Mouse (Mus musculus): ENCODE data around the gene Scamp4. TPM values are rescaled to one million over a fixed set of nuclear protein-coding genes. Genes with fewer than 3 reads are reported as not detected.
"Not testable (repeated sequence)": the region's sequence is repeated elsewhere in the genome, so short reads cannot be mapped to it uniquely, and the experiment has no call there.

The Scamp4 gene
- polyA plus RNA-seq, 1 experiment from 2014 or later: 50.4 TPM

DNA sequence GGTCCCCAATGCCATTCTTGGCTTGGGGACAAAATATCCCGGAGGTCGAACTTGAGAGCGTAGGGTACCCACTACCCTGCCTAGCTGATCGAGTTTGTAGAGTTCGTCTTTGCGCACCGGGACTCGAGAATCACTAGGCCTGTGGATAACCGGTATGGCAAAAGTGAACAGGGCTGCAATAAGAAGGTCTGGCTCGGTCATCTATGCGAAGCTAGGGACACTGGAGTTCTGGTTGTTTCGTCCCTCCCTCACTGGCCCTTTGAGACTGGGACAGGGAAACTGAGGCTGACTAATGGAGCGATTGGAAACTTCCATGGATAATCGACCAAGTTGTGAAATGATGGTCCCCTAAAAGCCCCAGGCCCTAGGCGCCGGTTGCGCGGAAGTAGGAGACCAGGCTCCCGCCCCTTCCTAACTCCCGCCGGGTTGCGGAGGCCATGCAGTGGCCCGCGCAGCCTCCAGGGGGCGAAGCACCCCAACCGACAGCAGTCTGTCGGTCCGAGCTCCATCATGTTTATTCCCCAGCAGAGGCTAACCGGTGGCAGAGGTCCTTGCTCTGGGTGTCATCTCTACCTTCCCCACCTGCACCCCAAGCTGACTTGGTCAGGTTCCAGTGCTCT, 24.4 kb upstream of the Scamp4 start:
- DNase-seq (ENCODE audit: low spot score): peak; percentile 88

DNA sequence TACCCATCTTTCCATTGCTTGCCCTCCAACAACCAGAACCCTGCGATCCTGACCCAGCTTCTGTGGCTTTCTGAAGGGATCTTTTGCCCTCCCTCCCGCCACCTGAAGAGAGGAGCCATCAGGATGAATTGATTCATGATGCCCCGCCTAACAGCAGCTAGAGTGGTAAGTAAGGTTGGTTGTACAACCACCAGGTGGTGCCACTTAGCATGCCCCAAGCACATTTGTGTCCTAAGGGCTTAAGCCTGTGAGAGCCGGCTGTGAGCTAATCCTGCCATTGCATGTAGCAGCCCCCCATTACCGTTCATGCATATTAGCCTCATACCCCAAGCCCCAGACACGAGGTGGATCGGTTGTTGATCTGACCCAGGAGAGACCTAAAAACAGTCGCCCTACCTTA, 23.8 kb upstream of the Scamp4 start:
- DNase-seq (ENCODE audit: low spot score): peak; percentile 85

GRCm38 (mm10) chr10:80583047-80583446, 19.6 kb upstream of the Scamp4 start:
- no peak for DNase-seq (ENCODE audit: low spot score)

GRCm38 (mm10) chr10:80584045-80584488, 18.6 kb upstream of the Scamp4 start:
- DNase-seq (ENCODE audit: low spot score): no peak

GRCm38 (mm10) chr10:80584642-80585552, 17.8 kb upstream of the Scamp4 start:
- peak; percentile 73 for DNase-seq (ENCODE audit: low spot score)

DNA sequence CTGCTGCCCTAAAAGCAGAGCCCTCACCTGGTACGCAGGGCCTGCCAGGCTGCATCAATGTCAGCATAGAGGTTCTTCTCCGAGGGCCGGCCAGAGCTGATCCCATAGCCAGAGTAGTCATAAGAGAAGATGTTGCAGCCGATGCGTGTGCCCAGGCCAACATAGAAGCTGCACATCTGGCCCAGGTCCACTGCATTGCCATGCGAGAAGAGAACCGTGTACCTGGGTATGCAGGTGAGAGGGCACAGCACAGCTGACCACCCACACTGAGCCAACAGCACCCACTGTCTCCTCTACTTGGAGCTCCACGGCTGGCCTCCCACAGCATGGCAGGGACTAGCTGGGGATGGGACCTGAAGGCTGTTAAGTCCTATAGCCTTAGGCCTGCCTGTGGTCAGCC, 17.1 kb upstream of the Scamp4 start:
- DNase-seq (ENCODE audit: low spot score): no peak

- DNase-seq (ENCODE audit: low spot score): no peak
These were observed 16.0 kb upstream of the Scamp4 start for GRCm38 (mm10) chr10:80586407-80587304.

DNA sequence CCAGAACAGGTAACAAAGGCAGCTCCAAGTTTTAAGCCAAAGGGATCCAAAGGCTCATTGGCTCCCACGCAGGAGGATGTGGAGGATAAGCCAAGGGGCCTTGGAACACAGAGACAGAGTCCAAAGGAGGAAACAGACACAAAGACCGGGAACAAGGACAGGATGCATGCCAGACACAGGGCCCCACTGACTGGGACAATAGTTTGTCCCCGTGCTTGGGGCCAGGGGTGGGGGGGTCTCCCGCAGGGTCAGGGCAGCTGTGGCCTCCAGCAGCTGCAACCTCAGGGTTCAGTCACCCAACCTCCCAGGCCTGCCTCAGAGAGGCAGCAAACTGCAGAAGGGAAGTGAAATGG, 15.4 kb upstream of the Scamp4 start:
- DNase-seq (ENCODE audit: low spot score): no peak

DNA sequence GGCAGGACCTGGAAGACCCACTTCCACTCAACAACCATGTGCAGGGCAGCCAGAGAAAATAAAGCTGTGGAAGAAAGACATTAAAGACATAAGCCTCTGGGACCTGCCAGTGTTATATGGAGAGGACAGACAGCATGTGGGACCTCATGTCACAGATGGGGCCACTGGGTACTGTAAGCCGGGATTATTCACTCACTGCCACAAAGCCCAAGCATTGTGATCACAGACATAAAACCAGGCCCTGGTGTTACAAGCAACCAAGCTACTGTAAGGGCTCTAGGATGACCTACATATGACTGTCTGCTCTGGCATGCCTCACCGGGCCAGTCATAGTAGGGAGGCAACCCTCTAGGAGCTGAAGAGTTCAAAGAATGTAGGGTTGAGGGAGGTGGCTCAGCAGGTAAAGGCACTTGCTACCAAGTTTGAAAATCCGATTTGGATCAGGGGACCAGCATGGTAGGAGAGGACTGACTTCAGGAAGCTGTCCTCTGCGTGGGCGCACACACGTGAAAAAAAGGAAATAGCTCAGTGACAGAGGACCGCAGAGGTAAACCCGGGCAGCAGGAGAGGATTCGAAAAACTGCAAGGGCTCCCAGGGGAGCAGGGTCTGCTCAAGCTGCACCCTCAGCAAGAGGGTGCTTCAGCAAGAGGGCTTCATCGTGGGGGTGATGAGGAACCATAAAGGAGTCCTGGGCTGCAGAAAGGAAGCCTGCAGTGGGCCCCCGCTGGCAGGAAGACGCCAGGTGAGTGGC, 13.4 kb upstream of the Scamp4 start:
- DNase-seq (ENCODE audit: low spot score): no peak

DNA sequence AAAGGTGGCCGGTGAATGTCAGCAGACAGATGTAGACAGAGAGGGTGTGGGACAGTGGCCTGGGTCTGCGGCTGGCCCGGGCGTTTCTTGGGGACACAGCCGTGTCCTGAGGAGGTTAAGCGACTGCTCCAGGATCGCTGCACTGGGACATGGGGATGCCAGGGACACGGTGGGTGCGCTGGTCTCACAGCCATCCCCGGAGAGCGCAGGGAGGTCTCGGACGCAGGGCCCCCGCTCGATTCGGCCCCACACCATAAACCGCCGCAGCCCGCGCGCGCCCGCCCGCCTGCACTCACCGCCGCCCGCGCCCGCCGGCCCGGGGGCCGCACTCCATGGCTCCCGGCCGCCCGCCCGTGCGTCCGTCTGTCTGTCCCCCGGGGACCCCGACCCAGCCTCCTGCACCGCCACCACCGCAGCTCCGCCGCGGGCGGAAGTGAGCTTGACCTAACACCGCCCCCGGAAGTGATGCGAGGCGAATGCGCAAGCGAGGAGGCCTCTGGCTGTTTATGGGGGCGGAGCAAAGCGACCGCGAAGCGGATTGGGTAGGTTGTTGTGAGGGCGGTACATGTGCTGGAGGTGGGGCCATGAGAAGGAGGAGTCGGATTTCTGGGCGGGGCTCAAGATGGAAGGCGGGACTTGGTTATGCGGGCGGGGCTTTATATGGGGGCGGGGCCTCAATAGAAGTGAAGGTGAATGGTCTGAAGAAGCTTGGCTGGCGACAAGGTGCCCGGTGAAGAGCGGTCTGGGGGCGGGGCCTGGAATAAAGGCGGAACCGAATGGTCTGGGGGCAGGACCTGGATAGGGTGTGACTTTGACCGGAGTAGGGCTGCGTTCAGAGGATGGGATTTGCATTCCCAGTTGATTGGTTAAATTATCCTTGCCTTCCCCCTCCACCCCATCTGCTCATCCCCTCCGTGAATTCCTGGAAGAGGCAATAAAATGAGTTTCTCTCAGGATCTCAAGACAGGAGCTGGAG, 12.5 kb upstream of the Scamp4 start, which contains the start of gene Abhd17a:
Gene Abhd17a, minus strand, starts transcription at position 463 of the 976 bp plus-strand sequence.
- DNase-seq (ENCODE audit: low spot score): peak; percentile 98

GRCm38 (mm10) chr10:80596318-80596717, 6.4 kb upstream of the Scamp4 start:
- no peak for DNase-seq (ENCODE audit: low spot score)

- no peak for DNase-seq (ENCODE audit: low spot score)
These were observed 692 bp downstream of the Scamp4 start for GRCm38 (mm10) chr10:80603364-80603763.

DNA sequence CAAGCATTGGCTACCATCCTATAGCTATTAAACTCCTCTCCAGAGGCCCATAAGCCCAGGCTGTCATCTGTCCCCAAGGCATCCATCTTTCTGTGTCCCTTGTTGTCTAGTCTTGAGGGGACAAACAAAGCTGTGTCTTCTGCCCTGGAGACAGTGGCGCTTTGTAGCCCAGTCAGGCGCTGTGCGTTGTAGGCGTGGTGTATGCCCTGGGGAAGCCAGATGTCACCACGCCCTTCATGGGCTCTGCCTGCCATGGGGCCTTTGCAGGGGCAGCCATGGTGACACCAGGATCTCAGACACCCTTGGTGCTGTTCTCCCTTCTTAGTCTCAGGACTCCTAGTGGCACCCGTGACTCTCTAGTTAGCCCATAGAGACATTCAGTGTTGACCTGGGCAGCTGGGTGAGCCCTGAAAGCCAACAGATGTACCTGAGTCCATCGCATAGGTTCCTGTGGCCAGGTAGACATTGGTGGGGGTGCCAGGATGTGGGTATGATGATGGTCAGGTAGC, 1.4 kb downstream of the Scamp4 start:
- DNase-seq (ENCODE audit: low spot score): no peak

DNA sequence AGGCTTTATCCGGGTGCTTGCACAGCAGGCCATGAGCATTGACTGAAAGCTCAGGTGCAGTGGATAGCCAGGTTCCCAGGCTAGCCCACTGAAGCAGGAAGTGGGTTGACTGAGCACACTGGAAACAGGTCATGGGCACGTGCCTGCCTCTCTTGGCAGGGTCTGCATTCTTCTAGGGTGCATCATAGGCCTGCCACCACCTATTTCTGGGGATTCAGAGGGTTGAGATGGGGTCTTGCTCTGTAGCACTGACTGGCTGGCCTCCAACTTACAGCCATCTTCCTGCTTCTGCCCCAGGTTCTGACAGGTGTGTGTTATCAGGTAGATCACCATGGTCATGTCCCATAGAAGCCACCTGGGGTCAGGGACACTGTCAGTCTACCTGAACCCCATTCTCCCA, 2.3 kb downstream of the Scamp4 start:
- DNase-seq (ENCODE audit: low spot score): no peak

- DNase-seq (ENCODE audit: low spot score): not testable (repeated sequence)
These were observed 3.0 kb downstream of the Scamp4 start, which contains the start of gene Gm49322 for GRCm38 (mm10) chr10:80605721-80606120. Gene Gm49322, plus strand, starts transcription at chr10:80606021.

DNA sequence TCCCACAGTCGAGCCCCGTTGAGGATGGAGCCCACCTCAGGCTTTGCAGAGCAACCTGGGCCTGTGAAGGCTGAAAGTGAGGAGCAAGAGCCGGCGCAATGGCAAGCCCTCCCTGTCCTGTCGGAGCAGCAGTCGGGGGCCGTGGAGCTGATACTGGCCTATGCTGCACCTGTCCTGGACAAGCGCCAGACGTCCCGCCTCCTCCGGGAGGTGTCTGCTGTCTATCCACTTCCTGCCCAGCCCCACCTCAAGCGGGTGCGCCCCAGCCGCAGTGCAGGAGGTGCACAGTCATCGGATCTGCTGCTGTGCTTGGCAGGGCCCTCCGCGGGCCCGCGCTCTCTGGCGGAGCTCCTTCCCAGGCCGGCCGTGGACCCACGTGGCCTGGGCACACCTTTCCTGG, 3.6 kb downstream of the Scamp4 start:
- peak; percentile 55 for DNase-seq (ENCODE audit: low spot score)

- no peak for DNase-seq (ENCODE audit: low spot score)
These were observed 4.2 kb downstream of the Scamp4 start for GRCm38 (mm10) chr10:80606737-80607350.

DNA sequence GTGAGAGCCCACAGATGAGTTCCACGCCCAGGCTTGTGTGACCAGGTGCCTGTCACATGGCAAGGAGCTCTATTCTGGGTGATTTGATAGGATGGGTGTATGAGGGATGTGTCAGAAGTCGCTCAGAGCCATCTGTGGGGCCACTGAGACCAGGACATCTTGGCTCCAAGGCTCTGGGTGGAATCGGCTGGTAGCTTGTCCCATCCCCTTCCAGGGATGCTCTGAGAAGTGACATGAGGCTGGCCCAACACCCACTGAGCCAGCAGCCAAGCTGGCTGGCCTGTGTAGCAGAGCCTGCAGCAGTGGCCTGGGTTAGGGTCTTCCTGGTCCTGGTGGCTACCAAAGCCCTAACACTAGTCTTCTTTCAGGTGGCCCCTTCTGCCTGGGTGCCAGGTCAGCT, 5.8 kb downstream of the Scamp4 start:
- DNase-seq (ENCODE audit: low spot score): no peak

Data from thymus, postnatal 0 days (tissue).